Mouse (Mus musculus): ENCODE measurements around the gene Ctrb1.

DNA sequence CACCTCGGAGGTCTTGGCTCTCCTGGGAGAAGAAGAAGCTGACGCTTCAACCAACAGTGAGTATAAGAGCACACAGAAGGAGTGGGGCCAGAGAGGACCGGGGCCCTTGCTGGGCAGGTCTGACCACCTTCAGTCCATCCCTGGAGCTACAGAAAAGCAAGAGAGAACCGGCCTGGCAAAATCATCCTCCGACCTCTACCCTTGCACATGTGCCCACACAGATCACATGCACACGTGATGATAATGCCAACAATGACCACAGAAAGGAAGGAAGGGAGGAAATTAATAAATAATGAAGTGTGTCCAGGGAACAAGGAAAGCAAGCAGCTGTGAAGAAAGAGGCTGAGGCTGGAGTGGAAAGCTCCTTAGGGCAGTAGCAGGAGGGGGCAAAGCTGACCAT, 48.1 kb upstream of the Ctrb1 start:
- no peak for TF ChIP-seq CTCF (IDR thresholded peaks at IDR 0.05; ENCODE audit: low read depth, low read length)
- no peak for TF ChIP-seq POLR2A (IDR thresholded peaks at IDR 0.05; ENCODE audit: extremely low read depth, insufficient read depth, low read length)

Data from liver, adult 2 months (tissue).